Mouse (Mus musculus): ENCODE data around the gene Gli2.

Gene Gli2

GRCm38 (mm10) chr1:118789871-118790270 is 263.5 kb downstream of the Gli2 start:
- DNase-seq, result no peak

GRCm38 (mm10) chr1:118789468-118789867 is 264.0 kb downstream of the Gli2 start:
- DNase-seq, result no peak

- DNase-seq, result no peak
These were observed 264.6 kb downstream of the Gli2 start for GRCm38 (mm10) chr1:118788813-118789212.

DNA sequence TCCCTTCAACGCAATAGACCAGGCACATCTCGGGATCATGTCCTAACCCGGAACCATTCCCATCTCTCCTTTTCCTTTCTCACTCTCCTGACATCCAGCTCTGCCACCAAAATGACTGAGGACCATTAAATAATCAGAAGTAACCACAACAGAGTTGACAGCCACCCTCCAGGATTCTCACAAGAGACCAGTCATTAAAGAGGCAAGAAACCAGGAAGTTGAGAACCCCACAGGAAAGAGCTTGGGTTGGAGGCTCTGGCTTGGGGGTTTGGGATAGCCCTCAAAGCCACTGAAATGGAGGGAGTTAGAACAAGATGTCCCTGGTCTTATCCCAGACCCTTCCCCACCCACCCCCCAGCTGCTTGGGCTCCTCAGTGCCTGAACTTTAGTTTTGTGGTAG is 265.9 kb downstream of the Gli2 start:
- no peak for DNase-seq
